Mouse (Mus musculus): ENCODE results near the gene Akap8.

DNA sequence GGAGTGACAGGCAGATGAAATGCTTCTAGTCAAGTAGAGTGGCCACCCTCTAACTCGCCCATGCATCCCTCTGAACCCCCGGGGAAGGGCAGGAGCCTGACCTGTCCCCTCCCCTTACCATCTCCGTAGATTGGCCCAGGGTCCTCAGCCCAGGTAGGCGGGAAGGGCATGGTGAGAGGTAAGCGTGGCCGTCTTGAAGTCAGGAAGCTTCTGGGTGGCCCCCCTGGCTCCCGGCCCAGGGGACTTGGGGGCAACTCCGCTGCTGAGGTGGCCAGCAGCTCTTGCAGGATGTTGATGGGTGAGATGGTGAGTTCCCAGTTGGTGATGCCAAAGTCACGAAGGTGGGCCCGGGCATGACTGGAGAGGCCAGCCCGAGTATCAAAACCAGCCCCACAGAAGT is 46.7 kb upstream of the Akap8 start:
- TF ChIP-seq CTCF (IDR thresholded peaks at IDR 0.05 in 2 of 3, conservative IDR thresholded peaks at IDR 0.05 in 1 of 3; ENCODE audit: control insufficient read depth in 1 of 3, insufficient read depth in 1 of 3, low read depth in 2 of 3, low read length in 3 of 3, poor library complexity in 1 of 3, severe bottlenecking in 1 of 3) (no peak), MXI1 (IDR thresholded peaks at IDR 0.05; ENCODE audit: low read depth, low read length) (no peak), BHLHE40 (IDR thresholded peaks at IDR 0.05; ENCODE audit: borderline replicate concordance, low read depth, low read length) (no peak), MAZ (IDR thresholded peaks at IDR 0.05; ENCODE audit: low read depth, low read length) (no peak), ZMIZ1 (IDR thresholded peaks at IDR 0.05; ENCODE audit: low read depth, low read length) (no peak), POLR2A (IDR thresholded peaks at IDR 0.05; ENCODE audit: control insufficient read depth in 1 of 2, insufficient read depth in 1 of 2, low read depth in 1 of 2, low read length in 2 of 2, poor library complexity in 1 of 2) (no peak), RCOR1 (IDR thresholded peaks at IDR 0.05; ENCODE audit: low read depth, low read length) (no peak), USF2 (IDR thresholded peaks at IDR 0.05; ENCODE audit: borderline replicate concordance in 1 of 2, insufficient read depth in 1 of 2, low read depth in 1 of 2, low read length in 2 of 2) (no peak), NELFE (IDR thresholded peaks at IDR 0.05; ENCODE audit: low read depth, low read length) (no peak), TAL1 (IDR thresholded peaks at IDR 0.05; ENCODE audit: low read length) (no peak), USF1 (IDR thresholded peaks at IDR 0.05; ENCODE audit: low read depth, low read length) (no peak), GATA1 (IDR thresholded peaks at IDR 0.05; ENCODE audit: low read depth, low read length) (no peak), ZC3H11A (IDR thresholded peaks at IDR 0.05; ENCODE audit: low read depth, low read length) (no peak), GABPA (IDR thresholded peaks at IDR 0.05; ENCODE audit: low read depth, low read length) (no peak)
